Mouse (Mus musculus): Measurements from ENCODE around the gene Zfp768.
"Not testable (repeated sequence)": the region's sequence is repeated elsewhere in the genome, so short reads cannot be mapped to it uniquely, and the experiment has no call there.

Zfp768 gene

DNA sequence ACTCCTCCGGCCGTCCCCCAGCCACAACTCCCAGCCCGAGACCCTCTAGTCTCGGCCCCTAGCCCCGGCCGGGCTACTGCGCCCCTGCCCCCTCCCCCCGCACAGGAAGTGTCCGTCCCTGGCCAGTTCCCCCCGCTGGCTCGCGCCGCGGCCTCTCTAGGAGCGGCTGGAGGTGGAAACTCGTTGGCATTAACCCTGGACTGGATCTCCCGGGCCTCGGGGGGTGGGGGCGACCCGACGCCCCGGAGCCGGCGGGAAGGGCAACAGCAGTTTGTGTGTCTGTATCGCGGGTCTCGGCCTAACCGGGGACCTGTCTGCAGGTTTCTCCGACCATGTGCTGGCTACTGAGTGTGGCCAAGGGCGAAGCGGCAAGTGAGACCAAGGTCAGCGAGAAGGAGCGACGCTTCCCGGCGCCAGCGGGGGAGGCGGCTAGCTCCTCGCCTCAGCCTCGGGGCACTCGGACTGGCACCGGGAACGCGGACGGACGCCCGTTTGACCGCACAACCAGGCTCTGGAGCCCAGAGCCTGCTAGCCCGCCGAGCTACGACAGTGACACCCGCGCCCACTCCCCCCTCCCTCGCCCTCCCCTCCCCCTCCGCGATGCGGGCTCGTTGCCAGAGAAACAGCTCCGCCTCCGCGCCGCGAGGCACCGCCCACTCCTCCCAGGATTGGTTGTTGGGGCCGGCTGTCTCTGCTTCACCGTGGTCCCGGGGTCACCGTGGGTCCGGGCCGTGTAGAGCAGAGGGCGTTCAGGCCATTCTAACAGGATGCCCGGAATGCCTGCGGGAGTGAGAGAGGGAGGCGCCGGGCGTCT lies at the start of gene Zfp768:
TSS of gene Zfp768 (minus strand) at position 78 of the 814 bp plus-strand sequence.
- DNase-seq (ENCODE audit: low spot score) = peak; percentile 93

DNA sequence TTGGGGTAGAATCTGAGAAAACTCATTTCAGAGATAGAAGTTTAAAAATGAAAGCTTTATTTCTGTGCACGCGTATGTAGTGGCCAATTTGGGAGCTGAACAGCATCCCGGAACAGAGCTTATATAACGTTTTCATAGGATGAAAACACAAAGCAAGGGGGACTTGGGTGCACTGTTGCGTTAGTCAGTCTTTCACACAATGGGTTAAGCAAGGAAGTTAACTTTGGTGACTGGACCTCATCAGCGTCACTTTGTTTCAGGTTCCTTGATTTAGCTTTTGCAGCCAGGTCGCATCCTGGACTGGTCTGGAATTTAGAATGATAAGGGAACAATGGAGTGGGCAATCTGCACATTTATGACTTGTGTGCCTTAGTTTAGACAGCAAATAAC lies 48.5 kb upstream of the Zfp768 start:
- DNase-seq (ENCODE audit: low spot score) = no peak

DNA sequence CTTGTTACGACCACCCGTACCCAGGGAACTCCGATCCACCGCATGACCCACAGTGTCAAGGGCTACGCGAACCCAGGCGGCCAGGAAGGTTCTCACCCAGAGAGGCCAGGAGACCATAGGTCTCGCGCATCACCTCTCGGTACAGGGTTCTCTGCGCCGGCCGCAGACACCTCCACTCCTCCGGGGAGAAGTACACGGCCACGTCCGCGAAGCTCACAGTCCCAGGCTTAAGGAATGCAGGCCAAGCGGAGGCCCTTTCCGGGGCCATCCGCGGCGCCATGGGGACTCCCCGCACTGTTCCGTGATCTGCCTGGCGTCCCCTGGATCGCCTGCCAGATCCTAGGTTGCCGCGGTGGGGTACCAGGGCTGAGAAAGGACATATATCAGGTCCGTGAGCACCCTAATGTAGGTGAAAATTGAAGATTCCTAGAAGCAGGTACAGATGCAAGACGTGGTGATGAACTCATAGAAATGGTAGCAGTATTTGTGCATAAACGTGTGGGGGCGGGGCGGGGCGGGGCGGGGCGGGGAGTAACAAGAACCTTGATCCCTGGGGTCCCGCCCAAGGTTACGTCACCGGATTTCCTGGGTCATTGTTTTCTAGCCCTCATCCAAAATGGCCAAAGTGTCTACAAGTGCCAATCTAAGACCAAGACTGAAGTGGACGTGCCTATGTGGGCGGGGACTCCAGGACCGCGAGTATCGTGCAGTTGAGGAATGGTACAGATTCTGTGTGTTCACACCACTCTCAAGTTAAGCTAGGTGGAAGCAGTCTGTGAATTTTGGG lies 48.0 kb upstream of the Zfp768 start, which contains the start of gene E430018J23Rik:
TSS of gene E430018J23Rik (minus strand) at position 473 of the 787 bp plus-strand sequence.
- peak; percentile 95 for DNase-seq (ENCODE audit: low spot score)

DNA sequence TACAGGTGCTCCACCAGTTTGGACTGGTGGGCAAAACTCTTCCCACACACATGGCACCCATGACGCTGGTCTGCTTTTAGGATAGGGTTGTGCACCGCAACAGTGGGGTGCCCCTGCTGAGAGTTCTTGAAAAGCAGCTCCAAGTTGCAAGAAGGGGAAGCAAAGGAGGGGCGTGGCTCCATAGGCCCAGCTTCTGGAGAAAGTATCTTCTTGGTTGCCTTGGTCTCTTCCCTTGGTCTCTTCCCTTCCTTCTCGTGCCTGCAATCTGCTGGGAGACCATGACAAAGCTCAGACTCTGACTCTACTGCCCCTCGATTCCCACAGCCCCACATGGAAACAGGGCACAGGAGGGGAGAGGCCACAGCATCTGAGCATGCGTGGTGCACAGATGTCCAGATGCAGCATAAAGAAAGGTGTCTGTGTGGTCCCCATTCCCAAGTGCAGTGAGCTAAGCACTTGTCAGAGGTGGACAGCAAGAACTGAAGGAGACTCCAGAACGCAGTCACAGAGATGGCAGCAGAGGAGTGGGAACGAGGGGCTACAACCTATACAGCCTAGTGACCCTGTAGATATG lies 46.9 kb upstream of the Zfp768 start:
- DNase-seq (ENCODE audit: low spot score) = no peak

DNA sequence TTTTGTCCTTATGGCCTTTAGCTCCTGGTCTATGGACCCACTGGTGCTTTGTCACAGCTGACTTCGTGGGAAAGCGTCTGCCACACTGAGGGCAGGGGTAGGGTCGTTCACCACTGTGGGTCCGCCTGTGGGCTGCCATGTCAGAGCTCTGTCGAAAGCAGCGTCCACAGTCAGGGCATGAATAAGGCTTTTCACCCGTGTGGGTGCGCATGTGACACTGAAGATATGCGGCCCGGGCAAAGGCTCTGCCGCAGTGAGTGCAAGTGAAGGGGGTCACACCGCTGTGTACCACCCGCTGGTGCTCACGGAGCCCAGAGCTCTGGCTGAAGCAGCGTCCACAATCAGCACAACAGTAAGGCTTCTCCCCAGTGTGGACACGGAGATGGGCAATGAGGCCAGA lies 46.1 kb upstream of the Zfp768 start:
- no peak for DNase-seq (ENCODE audit: low spot score)

DNA sequence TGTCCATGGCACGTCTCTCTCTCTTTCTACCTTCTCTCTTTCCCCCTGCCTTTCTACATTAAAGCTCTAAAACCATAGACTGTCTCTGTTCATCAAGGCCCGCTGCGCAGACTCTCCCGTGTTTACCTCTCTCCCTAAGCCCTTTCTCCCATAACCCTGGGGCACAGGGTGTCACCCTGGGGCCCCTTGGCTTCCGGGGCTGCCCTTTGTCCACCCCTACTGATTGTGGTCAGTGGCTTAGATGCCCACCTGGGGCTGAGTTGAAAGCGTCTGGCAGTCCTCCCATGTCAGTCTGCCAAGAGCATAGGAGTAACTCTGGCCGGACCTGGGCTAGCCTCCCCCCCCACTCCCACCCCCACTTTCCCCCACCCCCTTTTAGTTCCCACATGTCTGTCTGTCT lies 44.9 kb upstream of the Zfp768 start:
- no peak for DNase-seq (ENCODE audit: low spot score)

DNA sequence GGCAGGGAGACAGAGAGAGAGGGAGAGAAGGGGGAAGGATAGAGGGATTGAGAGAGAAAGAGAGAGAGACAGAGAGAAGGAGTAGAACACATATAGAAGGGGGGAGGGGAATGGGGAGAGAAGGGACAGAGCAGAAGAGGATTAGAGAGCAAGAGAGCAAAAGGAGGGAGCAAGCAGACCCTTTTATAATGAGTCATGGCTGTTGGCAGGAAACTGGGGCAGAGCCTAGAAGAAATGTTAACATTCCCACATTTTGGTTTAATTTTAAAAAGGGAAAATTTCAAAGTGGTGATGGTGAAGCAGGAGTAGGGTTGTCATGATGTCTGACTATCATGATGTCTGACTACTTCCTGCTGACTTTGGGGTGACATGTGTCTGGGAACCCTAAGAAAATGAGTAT lies 42.8 kb upstream of the Zfp768 start:
- not testable (repeated sequence) for DNase-seq (ENCODE audit: low spot score)

DNA sequence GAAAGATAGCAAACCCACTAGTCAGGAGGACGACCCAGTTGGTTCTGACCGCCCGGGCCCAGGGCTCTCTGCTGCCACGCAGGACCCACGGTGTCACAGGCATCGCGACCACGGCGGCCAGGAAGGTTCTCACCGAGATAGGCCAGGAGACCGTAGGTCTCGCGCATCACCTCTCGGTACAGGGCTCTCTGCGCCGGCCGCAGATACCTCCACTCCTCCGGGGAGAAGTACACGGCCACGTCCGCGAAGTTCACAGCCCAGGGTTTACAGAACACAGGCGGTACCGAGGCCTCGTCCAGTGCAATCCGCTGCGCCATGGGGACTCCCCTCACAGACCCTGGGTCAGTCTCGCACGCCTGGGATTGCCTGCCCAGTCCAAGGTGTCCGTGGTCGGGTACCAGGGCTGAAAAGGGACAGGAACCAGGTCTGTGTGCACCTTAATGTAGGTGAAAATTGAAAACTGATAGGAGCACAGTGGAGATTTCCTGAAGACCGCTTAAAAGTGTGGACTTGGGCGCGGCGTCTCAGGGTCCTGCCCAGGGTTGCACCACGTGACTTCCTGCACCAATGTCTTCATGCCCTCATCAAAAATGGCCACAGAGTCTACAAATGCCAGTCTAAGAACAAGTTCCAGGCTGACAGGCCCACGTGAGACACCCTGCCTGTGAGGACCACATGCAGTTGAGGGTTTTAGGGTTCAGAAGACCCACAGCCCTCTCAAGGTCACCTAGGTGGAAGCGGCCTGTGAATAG lies 41.4 kb upstream of the Zfp768 start, which contains the start of gene 9130019O22Rik:
TSS of gene 9130019O22Rik (minus strand) at position 526 of the 752 bp plus-strand sequence.
- peak; percentile 85 for DNase-seq (ENCODE audit: low spot score)

DNA sequence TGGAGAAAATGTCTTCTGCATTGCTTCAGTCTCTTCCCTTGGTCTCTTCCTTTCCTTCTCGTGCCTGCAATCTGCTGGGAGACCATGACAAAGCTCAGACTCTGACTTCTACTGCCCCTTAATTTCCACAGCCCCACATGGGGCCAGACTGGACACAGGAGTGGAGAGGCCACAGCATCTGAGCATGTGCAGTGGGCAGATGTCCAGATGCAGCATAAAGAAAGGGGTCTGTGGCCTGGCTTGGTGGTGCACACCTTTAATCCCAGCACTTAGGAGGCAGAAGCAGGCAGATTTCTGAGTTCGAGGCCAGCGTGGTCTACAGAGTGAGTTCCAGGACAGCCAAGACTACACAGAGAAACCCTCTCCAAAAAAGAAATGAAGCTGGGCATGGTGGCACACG lies 40.2 kb upstream of the Zfp768 start:
- DNase-seq (ENCODE audit: low spot score) = not testable (repeated sequence)

DNA sequence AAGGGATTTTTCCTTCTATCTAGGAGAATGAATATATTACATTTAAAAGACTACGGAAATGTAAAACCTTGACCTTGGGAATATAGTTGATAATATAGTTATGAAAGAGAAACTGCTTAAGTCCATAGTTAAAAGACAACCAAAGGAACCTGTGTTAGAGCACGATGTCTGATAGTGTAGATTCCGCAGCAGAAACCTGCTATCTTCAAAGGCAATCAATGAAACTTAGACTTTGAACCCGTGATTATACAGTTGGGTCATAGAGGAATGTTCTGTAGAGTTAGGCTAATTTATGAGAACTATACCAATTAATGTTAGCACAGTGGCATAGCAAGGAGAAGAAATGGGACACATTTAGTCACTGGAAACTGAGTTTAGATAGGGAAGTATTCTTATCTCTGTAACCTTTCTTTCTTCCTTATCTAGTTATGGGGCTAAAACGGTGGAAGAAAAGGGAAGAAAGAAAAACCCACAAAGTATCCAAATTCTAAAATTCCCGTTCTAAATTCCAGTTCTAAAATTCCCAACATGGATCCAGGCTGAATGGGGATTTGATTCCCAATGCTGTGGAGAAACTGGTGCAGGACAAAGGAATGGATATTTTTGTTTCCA lies 33.0 kb upstream of the Zfp768 start:
- DNase-seq (ENCODE audit: low spot score) = no peak

DNA sequence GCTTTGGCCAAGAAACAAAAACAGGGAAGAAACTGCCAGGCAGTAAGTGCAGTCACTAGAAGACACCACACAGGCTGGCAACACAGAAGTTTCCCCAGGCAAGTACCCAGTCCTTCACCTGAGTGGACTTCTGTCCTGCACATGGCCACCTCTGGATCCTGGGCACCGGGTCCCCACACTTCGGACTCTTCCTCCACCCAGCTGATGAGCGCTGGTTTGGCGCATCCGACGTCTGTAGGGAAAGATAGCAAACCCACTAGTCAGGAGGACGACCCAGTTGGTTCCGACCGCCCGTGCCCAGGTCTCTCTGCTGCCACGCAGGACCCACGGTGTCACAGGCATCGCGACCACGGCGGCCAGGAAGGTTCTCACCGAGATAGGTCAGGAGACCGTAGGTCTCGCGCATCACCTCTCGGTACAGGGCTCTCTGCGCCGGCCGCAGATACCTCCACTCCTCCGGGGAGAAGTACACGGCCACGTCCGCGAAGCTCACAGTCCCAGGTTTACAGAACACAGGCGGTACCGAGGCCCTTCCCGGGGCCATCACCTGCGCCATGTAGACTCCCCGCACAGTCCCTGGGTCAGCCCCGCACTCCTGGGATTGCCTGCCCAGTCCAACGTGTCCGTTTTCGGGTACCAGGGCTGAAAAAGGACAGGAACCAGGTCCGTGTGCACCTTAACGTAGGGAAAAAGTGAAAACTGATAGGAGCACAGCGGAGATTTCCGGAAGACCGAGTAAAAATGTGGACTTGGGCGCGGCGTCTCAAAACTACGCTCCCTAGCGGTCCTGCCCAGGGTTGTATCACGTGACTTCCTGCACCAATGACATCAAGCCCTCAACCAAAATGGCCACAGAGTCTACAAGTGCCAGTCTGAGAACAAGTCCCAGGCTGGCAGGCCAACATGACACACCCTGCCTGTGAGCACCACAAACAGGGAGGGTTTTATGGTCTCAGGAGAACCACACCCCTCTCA lies 30.2 kb upstream of the Zfp768 start, which contains the start of gene Zfp747:
TSS of gene Zfp747 (minus strand) at position 780 of the 975 bp plus-strand sequence.
- peak; percentile 90 for DNase-seq (ENCODE audit: low spot score)

DNA sequence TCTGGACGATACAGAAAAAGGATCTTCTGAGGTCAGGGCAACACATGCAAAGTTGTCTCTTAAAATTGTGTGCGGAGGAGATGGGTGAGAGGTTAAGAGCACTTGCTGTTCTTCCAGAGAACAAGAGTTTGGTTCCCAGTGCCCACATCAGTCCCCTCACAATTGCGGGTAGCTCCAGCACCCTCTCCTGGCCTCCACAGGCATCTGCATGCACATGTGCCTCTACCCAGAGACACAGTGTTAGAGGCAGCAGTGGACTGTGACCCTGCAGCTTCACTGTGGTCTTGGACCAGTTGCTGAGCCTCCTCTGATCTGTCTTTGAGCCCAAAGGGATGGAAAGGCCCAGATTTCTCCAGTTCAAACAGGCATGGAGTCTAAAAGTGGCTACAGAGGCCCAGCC lies 26.5 kb upstream of the Zfp768 start:
- not testable (repeated sequence) for DNase-seq (ENCODE audit: low spot score)

DNA sequence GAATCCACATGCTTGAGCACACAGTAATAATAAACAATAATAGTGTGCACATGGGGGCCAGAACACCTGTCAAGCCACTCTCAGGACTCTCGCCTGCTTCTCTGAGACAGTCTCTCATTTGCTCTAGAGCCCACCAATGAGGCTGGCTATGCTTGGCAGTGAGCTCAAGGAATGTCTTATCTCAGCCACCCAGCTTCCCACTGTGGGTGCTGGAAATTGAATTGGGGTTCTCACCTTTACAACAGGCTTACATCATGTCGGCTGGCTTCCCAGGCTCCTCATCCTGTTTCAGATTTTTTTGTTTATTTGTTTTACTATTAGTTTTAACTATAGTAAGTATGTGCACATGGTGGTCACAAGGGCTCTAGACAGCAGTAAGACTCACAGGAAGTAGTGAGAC lies 25.8 kb upstream of the Zfp768 start:
- DNase-seq (ENCODE audit: low spot score) = no peak

DNA sequence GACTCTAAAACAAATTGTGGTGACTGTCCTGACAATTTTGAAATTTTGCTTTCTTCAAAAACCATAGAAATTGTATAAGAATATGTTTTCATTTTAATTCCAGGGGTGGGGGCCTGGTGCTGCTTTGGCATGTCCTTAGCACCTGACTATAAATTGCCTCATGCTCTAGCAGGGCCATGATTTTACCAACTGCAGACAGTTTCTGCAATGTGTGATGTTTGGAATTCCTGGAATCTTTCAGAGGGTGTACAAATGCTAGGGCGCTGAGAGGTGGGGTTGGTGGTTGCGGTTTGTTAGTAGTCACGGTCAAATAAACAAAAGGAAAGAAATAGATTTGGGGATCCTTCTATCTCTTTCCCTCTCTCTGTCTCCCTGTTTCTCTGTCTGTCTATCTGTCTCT lies 20.9 kb upstream of the Zfp768 start:
- DNase-seq (ENCODE audit: low spot score) = no peak

DNA sequence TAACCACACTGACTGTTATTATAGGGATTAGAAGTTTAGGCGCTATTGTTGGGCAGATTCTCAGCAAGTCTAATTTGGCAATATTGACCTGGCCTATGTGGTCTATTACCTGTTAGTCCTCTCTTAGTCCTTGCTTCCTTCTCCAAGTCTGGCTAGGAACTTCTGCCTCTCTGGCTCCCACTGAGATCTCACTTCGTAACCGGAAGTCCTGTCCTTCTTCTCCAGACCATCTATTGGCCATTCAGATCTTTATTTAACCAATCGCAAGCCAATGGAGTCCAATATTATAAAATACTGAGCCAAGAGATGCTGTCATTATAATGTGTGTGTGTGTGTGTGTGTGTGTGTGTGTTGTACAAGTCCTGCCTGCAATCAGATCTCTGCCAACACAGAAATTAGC lies 18.8 kb upstream of the Zfp768 start:
- no peak for DNase-seq (ENCODE audit: low spot score)

DNA sequence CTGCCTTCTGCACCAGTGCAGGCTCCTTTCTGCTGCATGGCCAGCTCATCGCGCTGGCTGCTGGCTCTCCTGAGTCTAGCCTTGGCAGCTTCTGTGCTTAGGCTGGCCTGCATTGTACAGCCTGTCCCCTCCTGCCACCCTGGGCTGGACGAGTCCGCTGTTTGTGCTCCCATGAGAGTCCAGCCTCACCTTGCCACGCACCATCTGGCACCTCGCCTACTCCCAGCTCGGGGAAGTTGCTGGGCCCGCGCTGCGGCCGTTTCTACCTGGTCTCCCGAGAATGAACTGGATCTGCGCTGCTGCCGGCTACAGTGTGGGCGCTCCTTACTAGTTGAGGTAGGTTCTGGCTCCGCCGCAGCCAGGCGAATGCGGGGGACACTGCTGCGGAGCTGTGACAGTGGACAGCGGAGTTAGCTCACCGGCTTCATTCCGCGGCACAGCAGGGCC lies 18.1 kb upstream of the Zfp768 start:
- no peak for DNase-seq (ENCODE audit: low spot score)

DNA sequence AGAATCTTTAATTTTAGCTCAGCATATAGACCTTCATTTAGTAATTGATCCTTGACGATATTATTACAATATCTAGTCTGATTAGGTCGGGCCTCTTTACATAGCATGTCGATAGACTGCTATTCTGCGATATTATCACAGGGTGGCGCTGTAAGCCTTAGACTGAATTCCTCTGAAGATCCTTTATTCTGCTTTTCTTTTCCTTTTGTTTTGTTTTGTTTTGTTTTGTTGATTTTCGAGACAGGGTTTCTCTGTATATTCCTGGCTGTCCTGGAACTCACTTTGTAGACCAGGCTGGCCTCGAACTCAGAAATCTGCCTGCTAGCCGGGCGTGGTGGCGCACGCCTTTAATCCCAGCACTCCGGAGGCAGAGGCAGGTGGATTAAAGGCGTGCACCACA lies 17.0 kb upstream of the Zfp768 start:
- not testable (repeated sequence) for DNase-seq (ENCODE audit: low spot score)

DNA sequence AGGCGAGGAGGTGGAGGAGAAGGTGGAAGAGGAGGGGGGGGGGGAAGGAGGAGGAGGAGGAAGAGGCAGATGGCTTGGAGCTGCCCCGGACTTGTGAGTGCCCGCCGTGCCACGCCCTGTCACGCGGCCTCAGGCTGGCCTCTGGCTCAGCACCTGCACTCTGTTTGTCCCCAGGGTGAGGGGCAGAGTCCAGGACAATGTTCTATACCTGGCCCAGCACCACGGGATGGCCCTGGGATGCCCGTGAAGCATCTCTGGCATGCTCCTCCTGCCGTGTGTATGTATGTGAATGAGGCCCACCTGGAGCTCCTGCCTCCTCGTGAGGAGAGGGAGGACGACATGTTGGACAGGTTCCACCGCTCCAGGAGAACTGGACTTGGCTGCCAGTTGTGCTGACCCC lies 16.1 kb upstream of the Zfp768 start:
- no peak for DNase-seq (ENCODE audit: low spot score)

DNA sequence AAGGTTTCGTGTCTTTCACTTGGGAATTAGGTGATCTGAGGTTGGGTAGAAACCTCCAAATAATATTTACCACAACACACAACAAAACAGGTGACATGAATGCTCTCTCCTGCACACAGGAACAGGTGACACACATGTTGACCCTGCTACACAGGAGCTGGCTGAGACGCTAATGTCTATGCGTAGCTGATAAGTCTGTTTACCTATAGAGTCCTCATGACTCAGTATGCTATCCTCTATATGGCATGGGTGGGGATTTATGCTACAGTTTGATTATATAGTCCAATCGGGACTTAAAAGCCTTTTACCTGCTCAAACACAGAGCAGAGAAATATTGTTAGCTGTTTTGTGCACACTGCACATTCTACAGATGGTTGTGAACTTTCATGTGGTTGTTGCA lies 14.9 kb upstream of the Zfp768 start:
- no peak for DNase-seq (ENCODE audit: low spot score)

DNA sequence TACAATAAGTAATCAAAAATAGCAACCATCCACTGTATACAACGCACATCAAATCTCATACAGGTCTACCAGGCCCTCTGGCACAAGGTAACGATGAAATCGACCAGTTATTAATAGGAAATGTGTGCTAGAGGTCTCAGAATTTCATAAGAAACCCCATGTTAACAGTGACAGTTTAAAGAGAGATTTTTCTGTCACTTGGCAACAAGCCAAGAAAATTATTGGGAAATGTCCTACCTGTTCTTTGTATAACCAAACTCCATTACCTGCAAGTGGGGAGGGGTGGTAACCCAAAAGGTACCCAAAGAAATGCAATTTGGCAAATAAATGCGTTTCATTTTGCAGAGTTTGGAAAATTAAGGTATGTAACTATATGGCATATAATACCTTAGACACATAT lies 13.1 kb upstream of the Zfp768 start:
- no peak for DNase-seq (ENCODE audit: low spot score)

All from urinary bladder, postnatal 25 days (tissue).